Mouse (Mus musculus) lung, adult 18-20 months (tissue): ENCODE measurements around the gene Il12b.
A peak's percentile ranks its signal among the peaks of the same experiment; 100 is the strongest.

Experiments
- DNase-seq, 2 experiments: peaks; one replicate each; pipeline ENCODE4 v3.0.0; 2022; ENCODE audit warnings: mixed read lengths in 2 of 2

Gene Il12b

DNA sequence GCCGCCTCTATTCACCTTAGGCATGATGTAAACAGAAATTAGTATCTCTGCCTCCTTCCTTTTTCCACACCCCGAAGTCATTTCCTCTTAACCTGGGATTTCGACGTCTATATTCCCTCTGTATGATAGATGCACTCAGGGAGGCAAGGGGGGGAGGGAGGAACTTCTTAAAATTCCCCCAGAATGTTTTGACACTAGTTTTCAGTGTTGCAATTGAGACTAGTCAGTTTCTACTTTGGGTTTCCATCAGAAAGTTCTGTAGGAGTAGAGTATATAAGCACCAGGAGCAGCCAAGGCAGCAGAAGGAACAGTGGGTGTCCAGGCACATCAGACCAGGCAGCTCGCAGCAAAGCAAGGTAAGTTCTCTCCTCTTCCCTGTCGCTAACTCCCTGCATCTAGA lies at the start of gene Il12b:
Gene Il12b (plus strand): TSS at position 301 of the 400 bp plus-strand sequence.
- no peak for DNase-seq

GRCm38 (mm10) chr11:44354860-44355470 lies 44.9 kb upstream of the Il12b start:
- DNase-seq, result no peak

DNA sequence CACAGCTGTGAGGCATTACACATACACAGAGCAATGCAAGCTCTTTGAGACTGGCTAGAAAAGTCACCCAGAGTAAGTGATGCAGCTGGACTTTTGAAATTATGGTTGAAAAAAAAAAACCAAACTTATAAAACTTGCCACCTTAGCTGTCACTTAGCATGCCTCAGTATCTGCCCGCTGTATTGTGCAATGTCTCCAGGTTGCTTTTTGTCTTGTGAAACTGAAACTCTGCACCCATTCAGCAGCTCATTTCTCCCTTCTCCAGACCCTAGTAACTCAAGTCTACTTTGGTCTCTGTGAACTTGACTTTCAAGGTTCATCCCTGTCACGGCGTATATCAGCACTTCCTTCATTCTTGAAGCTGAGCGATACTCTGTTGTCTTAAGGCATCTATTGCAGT lies 43.7 kb upstream of the Il12b start:
- no peak for DNase-seq

DNA sequence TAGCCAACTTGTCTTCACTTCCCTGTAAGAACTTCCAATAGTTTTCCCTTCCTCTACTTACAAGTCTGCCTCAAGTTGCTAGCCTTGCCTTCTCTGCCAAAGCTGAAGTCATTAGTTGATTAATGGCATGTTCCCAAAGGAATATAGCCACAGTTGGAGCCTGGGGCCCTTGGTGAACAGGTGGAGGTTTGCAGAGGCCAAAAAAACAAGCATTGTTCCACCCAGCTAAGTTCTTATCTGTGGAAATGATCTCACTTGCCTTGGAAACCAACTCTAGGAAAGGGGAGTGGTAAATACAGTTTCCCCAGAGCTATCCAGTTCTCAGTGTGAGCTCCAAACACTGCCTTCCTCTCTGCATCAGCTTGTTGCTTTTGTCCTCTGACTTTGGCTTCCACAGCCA lies 35.3 kb upstream of the Il12b start:
- DNase-seq, result peak in 1 of 2 experiments; percentile 8

- peak in 1 of 2 experiments; percentile 41 for DNase-seq
Measured at GRCm38 (mm10) chr11:44367711-44368110, 32.2 kb upstream of the Il12b start.

GRCm38 (mm10) chr11:44372856-44373255 lies 27.0 kb upstream of the Il12b start:
- DNase-seq, result no peak

- DNase-seq, result no peak
Measured at GRCm38 (mm10) chr11:44377879-44378278, 22.0 kb upstream of the Il12b start.

GRCm38 (mm10) chr11:44380432-44381051 lies 19.3 kb upstream of the Il12b start:
- DNase-seq, result no peak

DNA sequence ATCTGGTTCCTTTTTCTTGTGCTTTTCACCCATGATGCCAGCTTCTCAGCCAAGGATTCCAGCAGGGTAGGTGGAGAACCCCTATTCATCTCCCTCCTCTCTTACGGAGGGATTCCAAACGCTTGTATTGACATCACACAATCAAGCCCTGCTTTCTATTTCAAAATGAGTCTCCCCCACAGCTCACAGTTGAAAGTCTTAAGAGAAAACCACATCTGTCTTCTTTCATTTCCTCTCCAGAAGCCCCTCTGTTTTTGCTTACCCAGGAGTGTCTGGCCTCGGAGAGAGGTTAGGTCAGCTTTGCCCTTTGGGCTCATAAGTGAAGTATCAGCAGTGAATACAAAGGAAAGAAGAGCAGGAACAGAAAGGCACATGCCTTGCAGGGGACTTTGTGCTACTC lies 17.7 kb upstream of the Il12b start:
- no peak for DNase-seq

DNA sequence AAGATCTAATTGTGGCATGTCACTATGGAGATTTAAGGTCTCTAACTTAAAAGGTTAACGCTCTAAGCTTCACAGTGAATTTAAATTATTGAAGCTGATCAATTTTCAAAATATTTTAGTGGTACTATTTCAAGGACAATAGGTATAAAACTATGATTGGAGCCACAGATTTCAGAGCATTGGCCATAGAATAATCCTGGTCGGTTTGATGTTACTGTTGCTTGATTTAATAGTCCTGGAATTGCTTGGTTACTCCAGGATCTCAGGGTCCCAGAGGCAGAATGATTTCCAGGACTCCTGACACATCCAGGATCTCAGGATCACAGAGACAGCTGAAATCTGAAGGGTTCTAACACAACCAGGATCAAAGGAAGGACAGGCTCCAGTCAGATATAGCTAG lies 12.8 kb upstream of the Il12b start:
- DNase-seq, result no peak

GRCm38 (mm10) chr11:44389993-44390701 lies 9.7 kb upstream of the Il12b start:
- no peak for DNase-seq

GRCm38 (mm10) chr11:44393101-44393810 lies 6.6 kb upstream of the Il12b start:
- DNase-seq, result no peak

DNA sequence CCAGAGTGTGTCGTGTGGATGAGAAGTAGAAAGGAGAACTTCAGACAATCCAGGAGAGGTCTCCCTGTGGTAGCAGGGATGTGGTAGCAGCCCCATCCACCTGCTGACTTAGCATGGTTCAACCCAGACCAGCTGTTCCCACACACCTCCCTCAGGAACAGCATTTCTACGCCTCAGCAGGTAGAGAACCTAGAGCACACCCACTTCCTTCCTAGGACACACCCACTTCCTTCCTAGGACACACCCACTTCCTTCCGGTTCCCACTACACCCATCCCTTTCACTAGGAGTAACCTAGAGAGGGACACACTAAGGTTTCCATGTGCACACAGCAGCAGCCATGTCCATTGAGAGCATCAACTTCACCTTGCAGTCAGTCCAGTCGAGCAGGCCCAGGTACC lies 4.5 kb upstream of the Il12b start:
- DNase-seq, result no peak

DNA sequence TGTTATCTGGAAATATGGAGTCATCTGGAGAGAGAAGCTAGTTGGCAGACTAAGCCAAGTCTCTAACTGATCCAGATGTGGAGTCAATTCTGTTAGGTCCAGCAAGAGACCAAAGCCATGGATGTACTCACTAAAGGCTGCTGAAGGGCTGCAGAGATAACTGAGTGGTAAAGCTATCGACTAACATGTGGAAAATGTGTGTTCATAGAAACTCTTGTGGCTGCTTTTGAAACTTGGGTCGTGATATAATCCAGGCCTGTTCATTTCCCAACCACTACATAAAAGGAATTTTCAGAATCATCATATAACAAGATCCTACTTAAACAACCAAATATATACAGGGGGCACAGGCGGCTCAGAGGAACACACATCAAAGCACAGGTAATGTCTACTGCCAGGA lies 2.3 kb upstream of the Il12b start:
- DNase-seq, result no peak

DNA sequence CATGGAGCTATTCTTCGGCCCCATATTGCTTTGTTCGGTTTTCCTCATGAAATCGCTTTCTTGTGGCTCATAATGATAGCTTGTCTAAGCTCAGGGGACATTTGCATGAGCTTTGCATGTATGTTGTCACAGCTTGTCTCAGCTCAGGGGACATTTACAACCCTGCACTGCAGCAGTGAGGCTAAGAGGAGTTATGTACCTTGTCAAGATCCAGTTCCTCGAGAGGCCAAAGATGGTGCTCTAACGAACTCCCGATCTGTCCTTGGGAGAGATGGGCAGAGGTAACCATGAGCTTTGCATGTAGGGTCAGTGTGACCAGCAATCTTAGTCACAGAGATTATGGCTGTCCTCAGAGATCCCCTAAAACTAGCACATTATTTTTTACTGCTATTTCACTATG lies 1.5 kb upstream of the Il12b start:
- no peak for DNase-seq

DNA sequence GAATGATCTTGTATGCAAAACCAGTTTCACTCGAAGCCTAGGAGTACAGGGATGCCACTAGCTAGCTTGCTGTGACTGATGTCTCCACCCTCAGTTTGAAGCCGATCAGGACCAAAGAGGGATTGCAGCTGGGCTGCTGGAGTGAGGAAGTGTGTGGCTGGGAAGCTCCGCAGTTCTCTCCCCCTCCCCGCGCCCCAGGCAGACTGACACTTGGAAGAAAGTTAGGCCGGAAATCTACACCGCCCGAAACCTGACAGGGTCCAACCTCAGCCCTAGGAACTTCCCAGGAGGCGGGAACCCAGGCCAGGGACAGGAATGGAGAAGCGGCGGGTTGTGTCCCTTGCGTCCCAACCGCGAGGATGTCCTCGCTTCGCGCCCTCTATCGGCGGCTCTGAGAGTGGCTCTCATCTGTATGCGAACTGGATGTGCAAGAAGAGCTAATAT lies 1.1 kb upstream of the Il12b start:
- DNase-seq, result peak; percentile 68 to 70

- DNase-seq, result no peak
Measured at GRCm38 (mm10) chr11:44401635-44402548, 2.0 kb downstream of the Il12b start.

DNA sequence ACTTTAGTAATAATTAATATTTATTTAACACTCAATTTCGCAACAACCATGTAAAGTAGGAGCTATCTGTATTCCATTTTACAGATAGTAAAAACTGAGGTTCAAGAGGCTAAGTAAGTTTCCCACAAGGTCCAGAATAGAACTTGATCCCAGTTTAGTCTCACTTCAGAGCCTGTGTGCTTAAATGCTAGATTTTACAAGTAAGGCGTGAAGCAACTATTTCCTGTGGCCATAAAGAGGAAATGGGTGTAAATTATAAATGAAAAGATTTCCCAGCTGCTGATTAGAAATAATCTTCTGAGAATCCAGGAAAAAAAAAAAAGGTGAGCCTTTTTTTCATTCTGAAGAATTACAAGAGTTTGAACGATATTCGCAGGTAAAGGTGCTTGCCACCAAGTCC lies 5.2 kb downstream of the Il12b start:
- DNase-seq, result no peak

GRCm38 (mm10) chr11:44405961-44406360 lies 6.1 kb downstream of the Il12b start:
- DNase-seq, result no peak

- no peak for DNase-seq
Measured at GRCm38 (mm10) chr11:44406457-44406856, 6.6 kb downstream of the Il12b start.

DNA sequence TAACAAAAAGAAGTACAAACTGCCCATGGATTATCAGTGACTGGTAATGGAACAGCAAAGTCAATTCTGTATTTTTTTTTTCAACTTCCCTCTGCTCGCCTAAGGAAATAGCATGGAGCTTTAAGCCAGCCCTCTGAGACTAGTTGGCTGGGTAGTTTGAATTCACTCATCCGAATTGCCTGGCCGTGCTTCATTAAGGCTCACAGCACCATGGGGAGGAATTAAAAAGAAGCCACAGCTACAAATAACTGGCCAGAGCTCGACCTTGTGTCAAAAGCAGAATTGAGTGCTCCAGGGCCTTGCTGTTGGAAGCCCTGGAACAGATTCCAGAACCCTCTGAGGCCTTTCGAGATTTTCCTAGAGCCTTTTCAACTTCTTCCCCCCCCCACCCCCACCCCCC lies 8.8 kb downstream of the Il12b start:
- DNase-seq, result no peak

GRCm38 (mm10) chr11:44410413-44410812 lies 10.6 kb downstream of the Il12b start:
- no peak for DNase-seq
